ENCODE assay signal across 8 mouse cellular contexts in genomic region chr11:72207204-72207833, GRCm38 (mm10). TPM values are rescaled to one million over a fixed set of nuclear protein-coding genes. Genes with fewer than 3 reads are reported as not detected.
DNase-seq lines count a peak whose midpoint lies in the region; ATAC-seq and TF ChIP-seq lines count a peak whose summit lies in the region.

Gene 4933427D14Rik, minus strand, starts transcription at chr11:72207459.
Gene Txndc17, plus strand, starts transcription at chr11:72207547.

- under 1% methylated on average over 42 of the region's 42 CpGs for WGBS in heart, embryonic 12.5 days
- WGBS in kidney, embryonic 16.5 days, result under 1% methylated on average over 42 of the region's 42 CpGs
- WGBS in liver, adult 2 months, result under 1% methylated on average over 42 of the region's 42 CpGs

- H3K27ac ChIP-seq in heart, embryonic 12.5 days (ENCODE audit: poor library complexity, severe bottlenecking), result peak within 1 kb of the TSS; percentile 5; the same call in 1 of the 2 replicates
- peak within 1 kb of the TSS; percentile 77 for H3K27ac ChIP-seq in kidney, embryonic 16.5 days (ENCODE audit: low read length)
- peak within 1 kb of the TSS; percentile 16 for H3K27ac ChIP-seq in liver, adult 2 months (replicated peaks; ENCODE audit: insufficient read depth, low read depth, low read length)

- H3K9ac ChIP-seq in heart, embryonic 12.5 days, result peak within 1 kb of the TSS; percentile 82
- peak within 1 kb of the TSS; percentile 91 for H3K9ac ChIP-seq in kidney, embryonic 16.5 days (replicated peaks; ENCODE audit: low read length)
- peak within 1 kb of the TSS; percentile 75 for H3K9ac ChIP-seq in liver, adult 2 months (ENCODE audit: low read depth, low read length)

- no peaks in the 10 kb centered on the region for H3K27me3 ChIP-seq in erythroblast, embryonic 14.5 days (ENCODE audit: control insufficient read depth)
- H3K27me3 ChIP-seq in heart, embryonic 12.5 days (replicated peaks), result no peaks in the 10 kb centered on the region
- no peaks in the 10 kb centered on the region for H3K27me3 ChIP-seq in kidney, embryonic 16.5 days (ENCODE audit: insufficient read depth, low read length)
- no peaks in the 10 kb centered on the region for H3K27me3 ChIP-seq in liver, adult 2 months (ENCODE audit: control insufficient read depth, insufficient read depth, low read length)

- peak within 1 kb of the TSS; percentile 85 for H3K4me3 ChIP-seq in erythroblast, embryonic 14.5 days (replicated peaks)
- peak within 1 kb of the TSS; percentile 83 for H3K4me3 ChIP-seq in heart, embryonic 12.5 days
- peak within 1 kb of the TSS; percentile 95 for H3K4me3 ChIP-seq in kidney, embryonic 16.5 days (ENCODE audit: low read length)
- H3K4me3 ChIP-seq in liver, adult 2 months (ENCODE audit: insufficient read depth, low read depth, low read length), result peak within 1 kb of the TSS; percentile 73

- TF ChIP-seq CTCF in liver, adult 2 months (IDR thresholded peaks at IDR 0.05; ENCODE audit: low read depth, low read length), result no peak

- peaks cover 8% of the 10 kb centered on the region; the same call in 1 of the 2 replicates for H3K79me2 ChIP-seq in liver, adult 2 months (ENCODE audit: control insufficient read depth, insufficient read depth, low read length)

- H3K9me3 ChIP-seq in erythroblast, embryonic 14.5 days (ENCODE audit: control insufficient read depth, low read length), result no peaks in the 10 kb centered on the region
- H3K9me3 ChIP-seq in heart, embryonic 12.5 days (replicated peaks), result no peaks in the 10 kb centered on the region
- H3K9me3 ChIP-seq in kidney, embryonic 16.5 days (ENCODE audit: low read length), result no peaks in the 10 kb centered on the region

- H3K4me2 ChIP-seq in heart, embryonic 12.5 days, result peak within 1 kb of the TSS; percentile 89
- peak within 1 kb of the TSS; percentile 93 for H3K4me2 ChIP-seq in kidney, embryonic 16.5 days (replicated peaks; ENCODE audit: low read depth, low read length)

- ATAC-seq in heart, embryonic 12.5 days (ENCODE audit: insufficient number of reproducible peaks, low FRiP score), result peak; percentile 95
- peak; percentile 98 for ATAC-seq in kidney, embryonic 16.5 days (ENCODE audit: low FRiP score, low TSS enrichment)
- peak; percentile 72 for ATAC-seq in monocyte, adult 5-6 weeks (replicated peaks; ENCODE audit: insufficient number of reproducible peaks, low FRiP score, low TSS enrichment, poor library complexity, severe bottlenecking)

- DNase-seq in CD4-positive, CD25-positive, alpha-beta regulatory T cell, adult 2 months (ENCODE audit: low read depth, low spot score), result peak; percentile 85
- peak; percentile 69 for DNase-seq in brain, embryonic 18.5 days (ENCODE audit: low read depth, low spot score)
- peak; percentile 79 for DNase-seq in liver, adult 2 months (ENCODE audit: extremely low read depth, low read depth, low spot score)
- peak; percentile 85 to 87 for DNase-seq in spleen, postnatal 36 days (ENCODE audit: low spot score in 2 of 2)

- TF ChIP-seq POLR2A in liver, adult 2 months (IDR thresholded peaks at IDR 0.05; ENCODE audit: extremely low read depth, insufficient read depth, low read length), result 0 out of 2 replicates have a peak, but pooled peaks have one; percentile 59

- H3K4me1 ChIP-seq in erythroblast, embryonic 14.5 days (ENCODE audit: control insufficient read depth), result peaks cover 33% of the 10 kb centered on the region
- H3K4me1 ChIP-seq in heart, embryonic 12.5 days (replicated peaks), result peaks cover 14% of the 10 kb centered on the region
- peaks cover 13% of the 10 kb centered on the region for H3K4me1 ChIP-seq in kidney, embryonic 16.5 days (ENCODE audit: insufficient read depth, low read length)
- peaks cover 6% of the 10 kb centered on the region for H3K4me1 ChIP-seq in liver, adult 2 months (ENCODE audit: control insufficient read depth, insufficient read depth, low read length)

- peaks cover 31% of the 10 kb centered on the region for H3K36me3 ChIP-seq in erythroblast, embryonic 14.5 days (ENCODE audit: control insufficient read depth)
- H3K36me3 ChIP-seq in heart, embryonic 12.5 days, result peaks cover 24% of the 10 kb centered on the region
- peaks cover 16% of the 10 kb centered on the region; the same call in 1 of the 2 replicates for H3K36me3 ChIP-seq in kidney, embryonic 16.5 days (ENCODE audit: insufficient read depth, low read length)
- H3K36me3 ChIP-seq in liver, adult 2 months (ENCODE audit: control insufficient read depth, insufficient read depth, low read length), result peaks cover 8% of the 10 kb centered on the region; the same call in 1 of the 2 replicates

RNA-seq across cellular contexts. Expression of gene 4933427D14Rik, which starts in this region (rescaled TPM):
- 0.05 and 0.09 TPM in 2 replicates for polyA plus RNA-seq in erythroblast, embryonic 14.5 days (2012)
- 9.1 and 9.6 TPM in 2 replicates for polyA plus RNA-seq in heart, embryonic 12.5 days (2016; fragmentation: Nextera tagmentation; extraction: Ambion mirVana)
- 11.7 and 13.1 TPM in 2 replicates for polyA plus RNA-seq in kidney, embryonic 16.5 days (2015; fragmentation: Nextera tagmentation; extraction: Ambion mirVana)
- 2.1 and 2.2 TPM in 2 replicates for total RNA-seq in liver, adult 2 months (2014; rRNA removed)
- polyA plus RNA-seq in liver, adult 2 months (2012; rRNA removed), result 1.4 and 1.7 TPM in 2 replicates
- total RNA-seq in monocyte, adult 5-6 weeks (2017), result 4.9 to 25.7 TPM (median 23.6 TPM) in 3 replicates

RNA-seq across cellular contexts. Expression of gene Txndc17, which starts in this region (rescaled TPM):
- 2.1 and 3.2 TPM in 2 replicates for polyA plus RNA-seq in erythroblast, embryonic 14.5 days (2012)
- polyA plus RNA-seq in heart, embryonic 12.5 days (2016; fragmentation: Nextera tagmentation; extraction: Ambion mirVana), result 138 and 141 TPM in 2 replicates
- polyA plus RNA-seq in kidney, embryonic 16.5 days (2015; fragmentation: Nextera tagmentation; extraction: Ambion mirVana), result 207 and 210 TPM in 2 replicates
- total RNA-seq in liver, adult 2 months (2014; rRNA removed), result 72.9 and 80.2 TPM in 2 replicates
- 32.0 and 37.9 TPM in 2 replicates for polyA plus RNA-seq in liver, adult 2 months (2012; rRNA removed)
- 31.1 to 49.7 TPM (median 37.8 TPM) in 3 replicates for total RNA-seq in monocyte, adult 5-6 weeks (2017)

Comparison
In these comparisons a context has a peak if more than half of its experiments do, and no peak if none do; other contexts are left out.
1. Peak in every context shown above with its lines: DNase-seq, ATAC-seq, H3K4me3 ChIP-seq and H3K27ac ChIP-seq.
2. H3K27ac ChIP-seq: peak in every context shown above with its lines; median percentile 77 in kidney, embryonic 16.5 days; 16 in liver, adult 2 months; 5 in heart, embryonic 12.5 days.